Mouse (Mus musculus) ES-E14 (cell line): ENCODE measurements around the gene Gpank1.

Source experiments
- CHD2 ChIP-seq: IDR thresholded peaks from 2 replicates; pipeline ENCODE4 v1.6.1; 2014; ENCODE audit warnings: mild to moderate bottlenecking, low read depth, low read length, inconsistent platforms
- HCFC1 ChIP-seq: IDR thresholded peaks from 2 replicates; pipeline ENCODE4 v1.6.1; 2012; ENCODE audit warnings: low read length, inconsistent platforms, borderline replicate concordance; ENCODE audit not compliant: insufficient read depth
- ZC3H11A ChIP-seq: IDR thresholded peaks from 2 replicates; pipeline ENCODE4 v1.6.1; 2012; ENCODE audit warnings: low read depth, mild to moderate bottlenecking, inconsistent platforms, low read length, borderline replicate concordance
- ZNF384 ChIP-seq: IDR thresholded peaks from 2 replicates; pipeline ENCODE4 v1.6.1; 2012; ENCODE audit warnings: low read depth, low read length, inconsistent platforms

DNA sequence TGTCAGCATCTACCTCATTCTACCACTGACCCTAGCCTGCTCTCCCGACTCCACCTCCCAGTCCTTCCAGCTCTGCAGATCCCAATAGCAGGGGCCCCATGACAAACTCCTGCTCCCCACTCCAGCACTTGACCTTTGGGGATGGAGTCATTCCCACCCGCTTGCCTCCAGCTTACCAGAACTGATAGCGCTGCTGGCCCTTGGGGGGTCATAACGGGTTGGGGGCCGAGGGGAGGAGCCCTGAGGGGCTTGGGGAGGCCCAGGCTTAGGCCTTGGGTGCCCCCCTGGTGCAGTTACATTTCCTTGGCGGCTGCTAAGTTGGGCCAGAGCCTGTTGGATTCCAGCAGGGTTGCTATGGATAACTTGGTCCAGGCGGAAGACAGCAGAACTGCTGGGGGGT lies 33.4 kb downstream of the Gpank1 start:
- TF ChIP-seq ZC3H11A (no peak), ZNF384 (no peak), CHD2 (no peak), HCFC1 (no peak)
